Mouse (Mus musculus) hindbrain, postnatal 0 days (tissue): ENCODE data around the gene Avl9. TPM values are rescaled to one million over a fixed set of nuclear protein-coding genes. Genes with fewer than 3 reads are reported as not detected.
A peak's percentile ranks its signal among the peaks of the same experiment; 100 is the strongest.

Experiments used
- ATAC-seq: fragments of 200-750 bp; cut with Nextera tagmentation; 2 replicates; pipeline ENCODE4 v1.8.0; 2017; ENCODE audit warnings: mild to moderate bottlenecking, moderate TSS enrichment, moderate library complexity
- DNase-seq: peaks from one replicate; pipeline ENCODE4 v3.0.0-alpha.2; 2015; ENCODE audit warnings: low spot score
- H3K27ac ChIP-seq: fragments of 300-500 bp; sonication (generic); 2 replicates; pipeline ENCODE4 v1.5.1; 2014; ENCODE audit warnings: mild to moderate bottlenecking
- H3K27me3 ChIP-seq: fragments of 300-500 bp; sonication (generic); 2 replicates; pipeline ENCODE4 v1.6.1; 2014; ENCODE audit warnings: low read length, mixed read lengths; ENCODE audit not compliant: insufficient read depth
- H3K36me3 ChIP-seq: fragments of 300-500 bp; sonication (generic); 2 replicates; pipeline ENCODE4 v1.6.1; 2014; ENCODE audit warnings: low read length, mixed read lengths; ENCODE audit not compliant: insufficient read depth
- H3K4me1 ChIP-seq: fragments of 300-500 bp; sonication (generic); 2 replicates; pipeline ENCODE4 v1.6.1; 2014; ENCODE audit warnings: antibody characterized with exemption, low read length, mixed read lengths; ENCODE audit not compliant: insufficient read depth
- H3K4me2 ChIP-seq: fragments of 300-500 bp; sonication (generic); 2 replicates; pipeline ENCODE4 v1.6.1; 2014; ENCODE audit warnings: low read depth, mild to moderate bottlenecking, low read length, moderate library complexity, mixed read lengths
- H3K4me3 ChIP-seq: fragments of 300-500 bp; sonication (generic); 2 replicates; pipeline ENCODE4 v1.5.1; 2014; ENCODE audit warnings: low read length
- H3K9ac ChIP-seq: fragments of 300-500 bp; sonication (generic); replicated peaks from 2 replicates; pipeline ENCODE4 v1.6.1; 2014; ENCODE audit warnings: mild to moderate bottlenecking, low read length, moderate library complexity, mixed read lengths
- H3K9me3 ChIP-seq: fragments of 300-500 bp; sonication (generic); 2 replicates; pipeline ENCODE4 v1.6.1; 2016; ENCODE audit warnings: low read length, mixed read lengths
- CTCF ChIP-seq: IDR thresholded peaks from 2 replicates; pipeline ENCODE4 v1.5.1; 2016; ENCODE audit warnings: antibody characterized with exemption, control low read depth, low read depth
- WGBS: fragments of 180-500 bp; shearing (Covaris S2); extraction: QIAGEN DNeasy Blood & Tissue Kit; methylation state at CpG from one replicate; pipeline ENCODE4 v1.1.7; 2014; 5-methylcytosine and 5-hydroxymethylcytosine counted together
- polyA plus RNA-seq: library from polyadenylated mRNA; unstranded; fragments of >200 nt; fragmentation: Nextera tagmentation; extraction: Ambion mirVana; gene quantifications from 2 replicates; pipeline ENCODE4 v1.2.1, GENCODE M21; 2015
- total RNA-seq: library from RNA; depleted of rRNA; stranded (reverse); fragments of >200 nt; gene quantifications from 2 replicates; pipeline ENCODE4 v1.2.3, GENCODE M21; 2014

The Avl9 gene
- total and polyA plus RNA-seq, 2 experiments from 2014 or later, result 22.0 to 47.6 TPM

- Histone ChIP-seq H3K36me3 (no peaks in the 10 kb centered on the region), H3K27me3 (no peaks in the 10 kb centered on the region), H3K27ac (no peak overlapping the region), H3K4me3 (no peak overlapping the region), H3K4me1 (no peaks in the 10 kb centered on the region), H3K4me2 (no peak overlapping the region), H3K9me3 (no peaks in the 10 kb centered on the region), H3K9ac (no peak overlapping the region)
- no peak for TF ChIP-seq CTCF
- 93% methylated on average over 2 of the region's 2 CpGs for WGBS
- no peak for DNase-seq
- ATAC-seq, result no peak
These were observed 73.0 kb downstream of the Avl9 start for GRCm38 (mm10) chr6:56787668-56788067.

- H3K27ac ChIP-seq, result no peak overlapping the region
- H3K9me3 ChIP-seq, result no peaks in the 10 kb centered on the region
- no peaks in the 10 kb centered on the region for H3K36me3 ChIP-seq
- no peaks in the 10 kb centered on the region for H3K27me3 ChIP-seq
- H3K4me1 ChIP-seq, result no peaks in the 10 kb centered on the region
- no peak for DNase-seq
- WGBS, result 90% methylated on average over 3 of the region's 3 CpGs
- no peak for ATAC-seq
- no peak for TF ChIP-seq CTCF
- H3K9ac ChIP-seq, result no peak overlapping the region
- H3K4me2 ChIP-seq, result no peak overlapping the region
- H3K4me3 ChIP-seq, result no peak overlapping the region
These were observed 74.6 kb downstream of the Avl9 start for GRCm38 (mm10) chr6:56789336-56789735.

GRCm38 (mm10) chr6:56794834-56795233 lies 80.1 kb downstream of the Avl9 start:
- H3K4me1 ChIP-seq, result peaks cover 9% of the 10 kb centered on the region; the same call in 1 of the 2 replicates
- DNase-seq, result no peak
- WGBS, result 84% methylated on average over 5 of the region's 5 CpGs
- no peaks in the 10 kb centered on the region for H3K9me3 ChIP-seq
- H3K9ac ChIP-seq, result no peak overlapping the region
- no peak for TF ChIP-seq CTCF
- H3K4me2 ChIP-seq, result peak overlapping the region; percentile 89
- no peak overlapping the region for H3K4me3 ChIP-seq
- no peaks in the 10 kb centered on the region for H3K36me3 ChIP-seq
- no peak for ATAC-seq
- H3K27me3 ChIP-seq, result no peaks in the 10 kb centered on the region
- H3K27ac ChIP-seq, result no peak overlapping the region

- ATAC-seq, result no peak
- 5% methylated on average over 8 of the region's 8 CpGs for WGBS
- Histone ChIP-seq H3K4me1 (peaks cover 9% of the 10 kb centered on the region; the same call in 1 of the 2 replicates), H3K4me2 (peak overlapping the region; percentile 89), H3K27me3 (no peaks in the 10 kb centered on the region), H3K27ac (0 out of 2 replicates have a peak overlapping the region, but pooled peaks have one; percentile 100), H3K9ac (peak overlapping the region; percentile 94), H3K9me3 (no peaks in the 10 kb centered on the region), H3K4me3 (peak overlapping the region; percentile 89), H3K36me3 (no peaks in the 10 kb centered on the region)
- TF ChIP-seq CTCF, result no peak
- no peak for DNase-seq
These were observed 81.5 kb downstream of the Avl9 start for GRCm38 (mm10) chr6:56796232-56796631.

GRCm38 (mm10) chr6:56796668-56797141 lies 82.0 kb downstream of the Avl9 start:
- H3K9ac ChIP-seq, result peak overlapping the region; percentile 94
- peak; percentile 55 for DNase-seq
- H3K4me3 ChIP-seq, result peak overlapping the region; percentile 89
- no peaks in the 10 kb centered on the region for H3K9me3 ChIP-seq
- H3K27ac ChIP-seq, result peak overlapping the region; percentile 100
- TF ChIP-seq CTCF, result no peak
- ATAC-seq, result peak; percentile 41
- H3K27me3 ChIP-seq, result no peaks in the 10 kb centered on the region
- H3K36me3 ChIP-seq, result no peaks in the 10 kb centered on the region
- H3K4me1 ChIP-seq, result peaks cover 9% of the 10 kb centered on the region; the same call in 1 of the 2 replicates
- WGBS, result under 1% methylated on average over 16 of the region's 16 CpGs
- peak overlapping the region; percentile 89 for H3K4me2 ChIP-seq

GRCm38 (mm10) chr6:56797311-56798151 lies 82.8 kb downstream of the Avl9 start, which contains the start of gene Kbtbd2:
Gene Kbtbd2 (minus strand): TSS chr6:56797813.
- TF ChIP-seq CTCF, result no peak
- H3K4me1 ChIP-seq, result peaks cover 9% of the 10 kb centered on the region; the same call in 1 of the 2 replicates
- H3K36me3 ChIP-seq, result no peaks in the 10 kb centered on the region
- H3K27ac ChIP-seq, result peak within 1 kb of the TSS; percentile 100
- H3K27me3 ChIP-seq, result no peaks in the 10 kb centered on the region
- H3K9ac ChIP-seq, result peak within 1 kb of the TSS; percentile 94
- H3K4me3 ChIP-seq, result peak within 1 kb of the TSS; percentile 89
- DNase-seq (peak; percentile 97), ATAC-seq (peak; percentile 97)
- H3K4me2 ChIP-seq, result peak within 1 kb of the TSS; percentile 89
- H3K9me3 ChIP-seq, result no peaks in the 10 kb centered on the region
- 1% methylated on average over 96 of the region's 98 CpGs for WGBS

- Histone ChIP-seq H3K4me3 (peak overlapping the region; percentile 89), H3K27ac (peak overlapping the region; percentile 100), H3K9ac (peak overlapping the region; percentile 94), H3K27me3 (no peaks in the 10 kb centered on the region), H3K9me3 (no peaks in the 10 kb centered on the region), H3K4me2 (peak overlapping the region; percentile 89), H3K36me3 (no peaks in the 10 kb centered on the region), H3K4me1 (peaks cover 9% of the 10 kb centered on the region; the same call in 1 of the 2 replicates)
- DNase-seq, result peak; percentile 18
- TF ChIP-seq CTCF, result no peak
- WGBS, result 16% methylated on average over 8 of the region's 8 CpGs
- no peak for ATAC-seq
These were observed 83.4 kb downstream of the Avl9 start for GRCm38 (mm10) chr6:56798152-56798465.
